Mouse (Mus musculus) midbrain, embryonic 11.5 days (tissue): ENCODE measurements around the gene Tmc5. TPM values are rescaled to one million over a fixed set of nuclear protein-coding genes. Genes with fewer than 3 reads are reported as not detected.

ENCODE experiments used
- ATAC-seq: fragments of 200-750 bp; cut with Nextera tagmentation; 2 replicates; pipeline ENCODE4 v1.8.0; 2017; ENCODE audit warnings: moderate TSS enrichment, moderate library complexity; ENCODE audit not compliant: low FRiP score
- DNase-seq: peaks from one replicate; pipeline ENCODE4 v3.0.0; 2015; ENCODE audit warnings: low spot score; ENCODE audit errors: missing footprints
- H3K27ac ChIP-seq: fragments of 300-500 bp; sonication (generic); 2 replicates; pipeline ENCODE4 v1.5.1; 2014; ENCODE audit warnings: low read depth, low read length
- H3K27me3 ChIP-seq: fragments of 300-500 bp; sonication (generic); 2 replicates; pipeline ENCODE4 v1.6.1; 2014; ENCODE audit warnings: mild to moderate bottlenecking, low read length, moderate library complexity, mixed read lengths; ENCODE audit not compliant: control insufficient read depth, insufficient read depth
- H3K36me3 ChIP-seq: fragments of 300-500 bp; sonication (generic); 2 replicates; pipeline ENCODE4 v1.6.1; 2014; ENCODE audit warnings: mild to moderate bottlenecking, low read length, moderate library complexity, mixed read lengths; ENCODE audit not compliant: control insufficient read depth, insufficient read depth
- H3K4me1 ChIP-seq: fragments of 300-500 bp; sonication (generic); 2 replicates; pipeline ENCODE4 v1.6.1; 2014; ENCODE audit warnings: low read length; ENCODE audit not compliant: control insufficient read depth, insufficient read depth
- H3K4me2 ChIP-seq: fragments of 300-500 bp; sonication (generic); 2 replicates; pipeline ENCODE4 v1.6.1; 2014; ENCODE audit warnings: mild to moderate bottlenecking, moderate library complexity
- H3K4me3 ChIP-seq: fragments of 300-500 bp; sonication (generic); 2 replicates; pipeline ENCODE4 v1.5.1; 2014; ENCODE audit warnings: low read depth, low read length
- H3K9ac ChIP-seq: fragments of 300-500 bp; sonication (generic); 2 replicates; pipeline ENCODE4 v1.6.1; 2014; ENCODE audit warnings: low read length
- H3K9me3 ChIP-seq: fragments of 300-500 bp; sonication (generic); 2 replicates; pipeline ENCODE4 v1.6.1; 2016; ENCODE audit warnings: low read length; ENCODE audit not compliant: control insufficient read depth
- WGBS: fragments of 180-500 bp; shearing (Covaris S2); extraction: QIAGEN DNeasy Blood & Tissue Kit; methylation state at CpG from one replicate; pipeline ENCODE4 v1.1.7; 2014; 5-methylcytosine and 5-hydroxymethylcytosine counted together
- polyA plus RNA-seq: library from polyadenylated mRNA; unstranded; fragments of >200 nt; fragmentation: Nextera tagmentation; extraction: Ambion mirVana; gene quantifications from 2 replicates; pipeline ENCODE4 v1.2.1, GENCODE M21; 2014

Gene Tmc5
- polyA plus RNA-seq, 1 experiment from 2014 or later = 0.19 TPM

GRCm38 (mm10) chr7:118595228-118595627 is 1.9 kb upstream of the Tmc5 start:
- 0 out of 2 replicates have a peak overlapping the region, but pooled peaks have one; percentile 2 for H3K9ac ChIP-seq
- no peaks in the 10 kb centered on the region for H3K9me3 ChIP-seq
- H3K36me3 ChIP-seq = no peaks in the 10 kb centered on the region
- ATAC-seq (peak; percentile 10), DNase-seq (peak; percentile 99)
- peak overlapping the region; percentile 16 for H3K4me2 ChIP-seq
- under 1% methylated on average over 14 of the region's 14 CpGs for WGBS
- H3K4me1 ChIP-seq = peaks cover 27% of the 10 kb centered on the region
- H3K4me3 ChIP-seq = no peak overlapping the region
- peaks cover 6% of the 10 kb centered on the region; the same call in 1 of the 2 replicates for H3K27me3 ChIP-seq
- H3K27ac ChIP-seq = 0 out of 2 replicates have a peak overlapping the region, but pooled peaks have one; percentile 96

GRCm38 (mm10) chr7:118596271-118596670 is 826 bp upstream of the Tmc5 start:
- peaks cover 6% of the 10 kb centered on the region; the same call in 1 of the 2 replicates for H3K27me3 ChIP-seq
- H3K9me3 ChIP-seq = no peaks in the 10 kb centered on the region
- no peaks in the 10 kb centered on the region for H3K36me3 ChIP-seq
- H3K4me2 ChIP-seq = no peak overlapping the region
- no peak overlapping the region for H3K4me3 ChIP-seq
- H3K27ac ChIP-seq = no peak overlapping the region
- 79% methylated on average over 11 of the region's 11 CpGs for WGBS
- peaks cover 27% of the 10 kb centered on the region for H3K4me1 ChIP-seq
- no peak for ATAC-seq
- H3K9ac ChIP-seq = no peak overlapping the region
- peak; percentile 77 for DNase-seq

GRCm38 (mm10) chr7:118599954-118600631 is 3.0 kb downstream of the Tmc5 start:
- Histone ChIP-seq H3K4me3 (no peak overlapping the region), H3K4me1 (peaks cover 5% of the 10 kb centered on the region; the same call in 1 of the 2 replicates), H3K9me3 (no peaks in the 10 kb centered on the region), H3K36me3 (no peaks in the 10 kb centered on the region), H3K9ac (no peak overlapping the region), H3K27ac (no peak overlapping the region), H3K27me3 (peaks cover 6% of the 10 kb centered on the region; the same call in 1 of the 2 replicates), H3K4me2 (no peak overlapping the region)
- ATAC-seq = no peak
- WGBS = 80% methylated on average over 12 of the region's 12 CpGs
- DNase-seq = peak; percentile 77

DNA sequence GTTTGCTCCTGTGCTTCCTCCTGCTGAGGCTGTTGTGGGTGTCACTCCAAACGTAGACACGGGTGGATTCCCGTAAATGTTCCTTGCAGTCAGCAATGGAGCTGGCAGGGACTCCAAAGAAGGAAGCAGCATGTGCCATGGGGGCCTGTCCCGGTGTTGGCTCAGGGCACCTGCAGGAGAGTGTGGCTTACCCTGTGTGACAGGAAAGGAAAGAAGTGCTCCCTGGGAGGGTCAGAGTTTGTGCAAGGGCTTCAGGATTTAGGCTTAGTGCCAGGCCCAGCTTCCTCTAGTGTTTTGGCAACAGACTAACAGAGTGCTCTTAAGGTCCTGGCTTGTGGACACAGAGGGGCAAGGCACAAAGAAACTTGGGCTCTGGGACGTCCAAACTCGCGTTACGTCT is 7.7 kb downstream of the Tmc5 start:
- WGBS = 89% methylated on average over 8 of the region's 8 CpGs
- H3K4me2 ChIP-seq = no peak overlapping the region

DNA sequence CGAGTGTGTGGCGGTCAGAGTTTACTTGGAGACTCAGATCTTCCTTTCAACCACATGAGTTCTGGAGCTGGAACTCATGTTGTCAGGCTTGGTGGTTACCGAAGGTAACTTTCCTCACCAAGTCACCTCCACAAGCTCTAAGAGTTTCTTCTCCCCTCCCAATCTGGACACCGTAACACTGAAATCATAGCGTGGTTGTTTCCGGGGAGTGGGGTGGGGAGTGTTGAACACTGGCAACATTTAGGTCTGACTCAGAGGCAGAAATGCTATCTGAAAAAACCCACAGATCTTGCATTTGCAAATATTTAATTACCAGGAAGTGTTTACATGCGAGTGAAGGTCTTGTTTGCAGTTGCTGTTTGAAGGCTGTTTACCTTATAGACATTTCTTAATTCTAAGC is 12.7 kb downstream of the Tmc5 start:
- Histone ChIP-seq H3K27me3 (no peaks in the 10 kb centered on the region), H3K27ac (no peak overlapping the region), H3K4me2 (no peak overlapping the region), H3K36me3 (no peaks in the 10 kb centered on the region), H3K4me1 (no peaks in the 10 kb centered on the region), H3K9me3 (no peaks in the 10 kb centered on the region), H3K4me3 (no peak overlapping the region), H3K9ac (no peak overlapping the region)
- 92% methylated on average over 7 of the region's 7 CpGs for WGBS
- no peak for DNase-seq
- no peak for ATAC-seq

More for the DNA sequence above, 7.7 kb downstream of the Tmc5 start:
- Histone ChIP-seq H3K27ac (no peak overlapping the region), H3K9me3 (no peaks in the 10 kb centered on the region), H3K4me3 (no peak overlapping the region), H3K9ac (no peak overlapping the region), H3K36me3 (no peaks in the 10 kb centered on the region), H3K4me1 (no peaks in the 10 kb centered on the region), H3K27me3 (no peaks in the 10 kb centered on the region)
- no peak for ATAC-seq
- no peak for DNase-seq

GRCm38 (mm10) chr7:118610721-118611120 is 13.6 kb downstream of the Tmc5 start:
- H3K4me2 ChIP-seq = no peak overlapping the region
- H3K27me3 ChIP-seq = no peaks in the 10 kb centered on the region
- H3K9me3 ChIP-seq = no peaks in the 10 kb centered on the region
- DNase-seq (no peak), ATAC-seq (no peak)
- 86% methylated on average over 13 of the region's 13 CpGs for WGBS
- H3K4me1 ChIP-seq = no peaks in the 10 kb centered on the region
- no peak overlapping the region for H3K9ac ChIP-seq
- H3K27ac ChIP-seq = no peak overlapping the region
- no peak overlapping the region for H3K4me3 ChIP-seq
- H3K36me3 ChIP-seq = no peaks in the 10 kb centered on the region

DNA sequence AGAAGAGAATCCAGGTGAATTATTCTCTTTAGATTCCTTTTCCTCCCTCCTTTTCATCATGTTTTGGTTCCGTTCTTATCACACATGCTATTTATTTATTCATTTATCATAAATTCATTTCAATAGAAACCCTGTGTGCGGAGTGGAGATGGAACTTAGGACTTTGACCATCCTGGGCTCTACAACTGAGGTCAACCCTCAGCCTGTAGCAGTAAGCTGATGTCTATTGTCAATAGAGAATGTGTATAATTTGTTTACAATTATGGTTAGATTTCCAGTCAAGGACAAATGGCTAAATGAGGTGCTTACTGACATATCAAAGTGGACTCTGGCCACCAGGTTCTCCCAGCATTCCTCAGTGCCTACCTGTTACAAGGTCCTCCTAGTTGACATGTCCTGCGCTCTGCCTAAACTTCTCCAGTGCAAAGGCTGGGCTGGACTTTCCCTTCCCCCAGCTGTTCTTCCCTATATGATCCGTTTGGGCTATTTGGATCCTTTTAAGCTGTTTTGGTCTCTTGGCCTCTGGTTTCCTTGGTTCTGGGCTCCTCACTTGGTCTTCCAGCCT is 14.2 kb downstream of the Tmc5 start:
- 94% methylated on average over 4 of the region's 4 CpGs for WGBS
- Histone ChIP-seq H3K27ac (no peak overlapping the region), H3K9ac (no peak overlapping the region), H3K9me3 (no peaks in the 10 kb centered on the region), H3K4me3 (no peak overlapping the region), H3K4me2 (no peak overlapping the region), H3K4me1 (no peaks in the 10 kb centered on the region), H3K27me3 (no peaks in the 10 kb centered on the region), H3K36me3 (no peaks in the 10 kb centered on the region)
- no peak for DNase-seq
- ATAC-seq = no peak

DNA sequence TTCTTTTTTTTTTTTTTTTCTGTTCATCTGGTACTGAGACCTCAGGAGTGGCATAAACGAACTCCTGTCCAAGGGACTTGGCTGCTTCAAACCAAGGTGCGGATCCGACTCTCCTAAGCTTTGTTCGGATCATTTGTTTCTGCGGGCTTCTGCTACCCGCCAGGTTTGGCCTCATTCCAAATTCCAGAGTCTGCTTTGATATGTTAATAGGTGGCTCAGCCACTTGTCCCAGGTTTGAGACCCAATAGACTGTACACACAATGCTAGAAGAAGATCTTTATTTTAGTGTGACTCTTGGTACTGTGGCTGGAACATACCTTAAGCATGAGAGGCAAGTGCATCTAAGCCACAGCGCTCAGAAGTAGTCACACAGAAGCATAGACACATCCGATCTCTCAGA is 14.8 kb downstream of the Tmc5 start:
- 68% methylated on average over 8 of the region's 8 CpGs for WGBS
- no peaks in the 10 kb centered on the region for H3K27me3 ChIP-seq
- H3K9ac ChIP-seq = no peak overlapping the region
- ATAC-seq (no peak), DNase-seq (no peak)
- H3K36me3 ChIP-seq = no peaks in the 10 kb centered on the region
- no peak overlapping the region for H3K27ac ChIP-seq
- H3K4me3 ChIP-seq = no peak overlapping the region
- H3K4me2 ChIP-seq = no peak overlapping the region
- no peaks in the 10 kb centered on the region for H3K9me3 ChIP-seq
- no peaks in the 10 kb centered on the region for H3K4me1 ChIP-seq

DNA sequence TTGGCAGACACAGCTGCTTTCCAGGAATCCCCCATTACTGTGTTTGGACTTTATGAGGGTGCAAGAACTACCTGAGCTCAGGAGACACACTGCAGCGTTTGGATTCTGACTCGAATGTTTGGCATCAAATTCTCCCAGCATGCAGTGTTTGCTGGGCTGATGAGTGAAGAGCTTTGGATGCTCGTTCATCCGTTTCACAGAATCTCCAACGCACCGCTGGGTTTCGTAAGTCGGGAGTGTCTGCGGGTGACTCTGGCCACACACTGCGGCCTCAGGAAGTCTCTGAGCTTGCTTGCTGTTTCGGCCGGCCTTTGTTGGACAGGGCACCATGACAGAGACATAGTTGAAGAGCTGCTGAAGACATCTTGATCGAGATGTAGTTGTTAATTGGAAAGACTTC is 17.0 kb downstream of the Tmc5 start:
- Histone ChIP-seq H3K27me3 (no peaks in the 10 kb centered on the region), H3K9ac (no peak overlapping the region), H3K9me3 (no peaks in the 10 kb centered on the region), H3K27ac (no peak overlapping the region), H3K36me3 (no peaks in the 10 kb centered on the region), H3K4me1 (no peaks in the 10 kb centered on the region), H3K4me3 (no peak overlapping the region), H3K4me2 (no peak overlapping the region)
- DNase-seq (no peak), ATAC-seq (no peak)
- 34% methylated on average over 13 of the region's 13 CpGs for WGBS
